Mouse (Mus musculus): ENCODE data around the gene Rps19.
A peak's percentile ranks its signal among the peaks of the same experiment; 100 is the strongest.
"Not testable (repeated sequence)": the region's sequence is repeated elsewhere in the genome, so short reads cannot be mapped to it uniquely, and the experiment has no call there.

Rps19 gene

DNA sequence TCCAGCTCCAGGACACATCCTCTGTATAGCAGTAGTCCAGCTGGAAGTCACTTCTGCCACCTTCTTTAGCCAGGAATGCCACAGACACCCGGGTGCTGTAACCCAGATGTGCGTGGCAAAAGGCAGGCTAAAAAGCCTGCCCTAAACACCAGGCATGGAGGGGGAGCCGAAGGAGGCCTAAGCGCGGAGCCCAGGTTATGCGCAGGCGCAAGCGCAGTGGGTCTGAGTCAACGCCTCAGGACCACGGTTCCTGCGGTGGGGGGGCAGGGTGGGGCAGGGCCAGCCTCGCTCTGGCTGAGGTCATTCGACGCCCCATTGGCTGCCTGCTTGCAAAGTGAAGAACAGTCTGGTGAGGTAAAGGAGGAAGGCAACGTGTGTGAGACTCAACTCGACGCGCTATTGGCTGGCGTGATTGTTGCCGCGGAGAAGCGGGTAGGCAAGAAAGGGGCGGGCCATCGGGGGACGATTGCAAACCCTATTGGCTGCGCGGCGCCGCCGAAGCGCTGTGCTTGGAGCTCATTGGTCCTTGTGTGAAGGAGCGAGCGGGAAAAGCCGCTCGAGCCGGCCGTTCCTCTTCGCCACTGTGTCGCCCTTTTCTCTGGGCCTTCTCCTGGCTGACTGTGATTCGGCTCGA is 14.5 kb upstream of the Rps19 start, which contains the start of the genes Lypd4 and Dmrtc2:
Gene Lypd4, minus strand, starts transcription at position 410 of the 634 bp plus-strand sequence.
Gene Dmrtc2, plus strand, starts transcription at position 526 of the 634 bp plus-strand sequence.
- no peak for DNase-seq (ENCODE audit: low read depth)

- no peak for DNase-seq (ENCODE audit: low read depth)
Measured at GRCm38 (mm10) chr7:24877588-24877987, 6.6 kb upstream of the Rps19 start.

DNA sequence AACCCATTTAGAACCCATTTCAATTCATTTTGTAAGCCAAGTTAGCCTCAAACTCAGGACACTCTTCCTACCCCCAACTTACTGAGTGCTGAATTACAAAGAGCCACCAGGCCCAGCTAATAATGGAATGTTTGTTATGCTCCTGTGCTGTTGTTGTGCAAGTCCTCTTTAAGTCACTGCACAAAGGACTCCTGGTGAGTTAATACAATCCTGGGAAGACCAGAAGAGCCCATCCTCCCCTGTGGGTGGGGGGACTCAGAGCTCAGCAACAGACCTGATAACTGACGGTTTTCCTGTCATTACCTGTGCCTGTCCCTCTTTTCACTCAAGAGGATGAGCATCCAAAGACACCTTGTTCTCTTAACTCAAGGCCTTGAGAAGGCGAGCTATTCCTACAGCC is 4.6 kb upstream of the Rps19 start:
- DNase-seq (ENCODE audit: low read depth) = no peak

DNA sequence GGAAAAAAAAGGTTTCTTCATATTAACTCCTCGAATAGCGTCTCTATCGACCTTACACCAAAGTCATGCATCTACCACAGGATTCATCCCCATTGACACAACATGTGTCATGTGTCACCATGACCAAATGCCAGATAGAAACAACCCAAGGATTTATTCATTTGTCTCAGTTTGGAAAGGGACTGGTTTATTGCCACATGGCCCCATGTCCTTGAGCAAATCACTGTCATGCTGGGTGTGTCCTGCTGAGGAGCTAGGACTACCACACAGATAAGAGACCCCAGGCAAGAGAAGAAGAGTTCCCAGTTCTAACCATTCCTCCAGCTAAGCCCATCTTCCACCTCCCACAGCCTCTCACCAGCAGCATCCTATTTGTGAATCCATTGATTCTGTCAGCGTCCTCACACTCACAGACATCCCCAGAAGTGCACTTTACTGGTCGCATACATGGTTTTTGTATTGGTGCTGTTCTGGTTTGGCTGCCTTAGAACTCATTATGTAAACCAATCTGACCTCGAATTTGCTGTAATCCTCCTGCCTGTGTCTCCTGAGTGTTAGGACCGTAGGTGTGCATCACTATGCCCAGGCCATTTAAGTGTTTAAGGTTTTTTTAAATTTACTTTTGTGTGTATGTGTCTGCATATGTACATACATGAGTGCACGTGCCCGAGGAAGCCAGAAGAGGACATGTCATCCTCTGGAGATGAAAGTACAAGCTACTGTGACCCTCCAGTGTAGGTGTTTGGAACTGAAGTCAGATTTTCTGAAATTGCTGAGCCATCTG is 1.6 kb upstream of the Rps19 start:
- DNase-seq (ENCODE audit: low read depth) = no peak

GRCm38 (mm10) chr7:24884693-24885291 is 621 bp downstream of the Rps19 start:
- no peak for DNase-seq (ENCODE audit: low read depth)

DNA sequence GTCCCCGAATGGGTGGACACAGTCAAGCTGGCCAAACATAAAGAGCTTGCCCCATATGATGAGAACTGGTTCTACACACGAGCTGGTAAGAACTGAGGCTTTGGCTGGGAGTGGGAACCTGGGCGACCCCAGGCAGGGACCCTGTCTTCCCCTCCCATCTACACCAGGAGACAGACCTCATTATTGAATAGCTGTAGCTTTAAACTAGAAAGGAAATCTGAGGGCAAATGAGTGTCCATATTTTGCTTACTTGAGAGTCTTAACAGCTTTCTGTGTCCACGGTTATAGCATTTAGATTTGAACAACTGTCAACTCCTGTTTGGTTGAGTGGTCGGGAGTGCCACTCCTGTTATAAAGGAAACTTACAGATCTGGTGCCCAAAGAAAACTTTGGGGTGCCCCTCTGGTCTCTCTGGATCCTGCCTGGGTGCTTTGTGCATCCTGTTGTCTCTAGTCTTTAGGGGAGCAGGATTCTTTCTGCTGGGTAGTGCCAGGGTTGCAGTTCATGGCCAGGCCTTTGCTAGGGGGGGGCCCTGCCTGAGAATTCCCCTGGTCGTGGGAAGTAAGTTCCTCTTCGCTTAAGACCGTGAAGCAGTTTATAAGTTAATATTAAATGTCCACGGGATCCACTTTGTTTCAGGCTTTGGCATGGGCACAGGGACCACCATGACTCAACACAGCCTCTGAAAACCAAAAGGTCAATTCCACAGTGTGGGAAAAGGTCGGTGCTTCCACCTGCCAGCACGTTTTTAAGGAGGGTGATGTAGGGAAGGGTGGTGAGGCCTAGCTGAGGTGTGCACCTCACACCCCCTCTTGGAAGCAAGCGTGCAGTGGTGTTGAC is 1.5 kb downstream of the Rps19 start:
- DNase-seq (ENCODE audit: low read depth) = peak; percentile 38

GRCm38 (mm10) chr7:24886308-24886633 is 2.1 kb downstream of the Rps19 start:
- DNase-seq (ENCODE audit: low read depth) = no peak

GRCm38 (mm10) chr7:24887096-24887495 is 2.9 kb downstream of the Rps19 start:
- DNase-seq (ENCODE audit: low read depth) = no peak

GRCm38 (mm10) chr7:24889431-24890220 is 5.5 kb downstream of the Rps19 start:
- DNase-seq (ENCODE audit: low read depth) = no peak

- DNase-seq (ENCODE audit: low read depth) = peak; percentile 89
Measured at GRCm38 (mm10) chr7:24890281-24891216, 6.4 kb downstream of the Rps19 start.

DNA sequence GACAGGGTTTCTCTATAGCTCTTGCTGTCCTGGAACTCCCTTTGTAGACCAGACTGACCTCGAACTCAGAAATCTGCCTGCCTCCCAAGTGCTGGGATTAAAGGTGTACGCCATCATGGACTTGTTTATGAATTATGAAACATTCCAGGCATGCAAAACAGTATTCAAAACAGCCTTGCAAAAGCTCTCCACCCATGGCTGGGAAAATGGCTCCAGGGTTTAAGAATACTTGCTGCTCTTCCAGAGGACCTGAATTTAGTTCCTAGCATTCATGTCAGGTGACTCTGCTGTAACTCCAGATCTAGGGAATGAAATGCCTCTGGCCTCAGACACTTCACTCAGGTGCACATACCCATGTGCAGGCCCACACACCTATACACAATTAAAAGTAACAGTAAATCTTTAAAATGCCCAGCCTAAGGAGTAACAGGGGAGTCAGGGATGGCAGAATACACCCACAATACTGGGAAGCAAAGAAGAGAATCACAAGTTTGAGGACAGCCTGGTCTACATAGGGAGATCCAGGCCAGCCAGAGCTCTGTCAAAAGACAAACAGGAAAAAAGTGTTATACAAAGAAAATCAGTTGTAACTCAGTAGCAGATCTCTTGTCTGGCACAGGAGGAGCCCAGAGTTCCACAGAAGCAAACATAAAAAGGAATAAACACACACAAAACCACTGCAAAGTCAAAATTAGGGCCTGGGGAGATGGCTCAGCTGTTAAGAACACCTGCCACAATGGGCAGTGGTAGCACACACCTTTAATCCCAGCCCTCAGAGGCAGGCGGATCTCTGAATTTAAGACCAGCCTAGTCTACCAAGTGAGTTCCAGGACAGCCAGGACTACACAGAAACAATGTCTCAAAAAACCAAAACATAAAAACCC is 7.3 kb downstream of the Rps19 start:
- DNase-seq (ENCODE audit: low read depth) = peak; percentile 43

GRCm38 (mm10) chr7:24892125-24892583 is 8.0 kb downstream of the Rps19 start:
- no peak for DNase-seq (ENCODE audit: low read depth)

DNA sequence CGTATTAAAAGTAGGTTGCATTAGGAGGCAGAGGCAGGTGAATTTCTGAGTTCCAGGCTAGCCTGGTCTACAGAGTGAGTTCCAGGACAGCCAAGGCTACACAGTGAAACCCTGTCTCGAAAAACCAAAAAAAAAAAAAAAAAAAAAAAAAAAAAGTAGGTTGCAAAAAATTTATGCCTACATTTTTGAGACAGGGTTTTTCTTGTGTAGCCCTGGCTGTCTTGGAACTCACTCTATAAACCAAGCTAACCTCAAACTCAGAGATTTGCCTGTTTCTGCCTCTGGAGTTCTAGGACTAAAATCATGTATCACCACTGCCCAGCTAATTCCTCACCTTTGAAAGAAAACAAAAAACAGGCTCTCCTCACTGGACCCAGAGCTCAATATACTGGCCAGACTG is 11.6 kb downstream of the Rps19 start:
- DNase-seq (ENCODE audit: low read depth) = not testable (repeated sequence)

GRCm38 (mm10) chr7:24896269-24896668 is 12.1 kb downstream of the Rps19 start:
- no peak for DNase-seq (ENCODE audit: low read depth)

DNA sequence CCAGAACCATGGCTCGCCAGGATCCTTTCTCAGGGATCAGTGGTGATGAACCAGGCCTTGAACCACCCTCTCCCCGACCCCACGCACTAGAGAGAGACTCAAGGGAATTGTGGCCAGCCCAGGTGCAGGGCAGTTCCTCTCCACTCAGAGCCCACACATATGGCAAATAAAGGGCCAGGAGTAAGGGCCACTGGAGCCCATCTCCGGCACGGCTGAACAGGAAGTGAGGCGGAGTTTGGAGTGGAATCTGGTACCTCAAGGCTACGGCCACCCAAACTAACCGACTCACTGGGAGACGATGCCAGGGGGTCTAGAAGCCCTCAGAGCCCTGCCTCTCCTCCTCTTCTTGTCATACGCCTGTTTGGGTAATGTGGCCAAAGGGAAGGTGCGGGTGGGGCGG is 13.1 kb downstream of the Rps19 start, which contains the start of gene Cd79a:
Gene Cd79a, plus strand, starts transcription at position 158 of the 400 bp plus-strand sequence.
- no peak for DNase-seq (ENCODE audit: low read depth)

- DNase-seq (ENCODE audit: low read depth) = no peak
Measured at GRCm38 (mm10) chr7:24897959-24898358, 13.8 kb downstream of the Rps19 start.

GRCm38 (mm10) chr7:24901114-24901513 is 16.9 kb downstream of the Rps19 start:
- no peak for DNase-seq (ENCODE audit: low read depth)

GRCm38 (mm10) chr7:24901842-24902241 is 17.7 kb downstream of the Rps19 start:
- DNase-seq (ENCODE audit: low read depth) = no peak

DNA sequence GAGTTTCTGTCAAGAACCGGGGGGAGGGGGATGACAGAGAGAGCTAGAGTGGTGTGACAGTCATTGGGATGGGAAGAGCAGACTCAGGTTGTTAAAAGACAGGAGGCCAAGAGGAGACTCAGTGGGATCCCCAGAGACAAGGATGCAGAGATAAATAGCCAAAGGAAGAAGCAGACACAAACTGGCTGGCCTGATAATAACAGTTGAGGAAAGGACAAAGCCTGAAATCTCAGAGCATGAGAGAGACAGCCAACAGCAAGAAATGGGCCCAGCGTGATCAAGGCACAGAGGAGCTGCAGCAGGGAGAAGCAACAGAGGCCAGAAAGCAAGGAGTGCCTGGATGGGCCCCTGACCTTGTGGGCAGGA is 18.1 kb downstream of the Rps19 start:
- DNase-seq (ENCODE audit: low read depth) = no peak
